Mouse (Mus musculus) layer of hippocampus, adult 6 months (tissue): ENCODE measurements around the gene Tmem106b. TPM values are rescaled to one million over a fixed set of nuclear protein-coding genes. Genes with fewer than 3 reads are reported as not detected.

Source experiments
- long read RNA-seq, 2 experiments: library from polyadenylated mRNA; unstranded; transcript quantifications; one replicate each; pipeline ENCODE4 v2.0.0; 2019 to 2020
- polyA plus RNA-seq: library from polyadenylated mRNA; unstranded; fragments of <200 nt; fragmentation: Nextera tagmentation; gene quantifications from 2 replicates; pipeline ENCODE4 v1.2.3, GENCODE M21; 2021

Gene Tmem106b
- 52.2 and 61.8 TPM in 2 replicates for polyA plus RNA-seq
- long read RNA-seq, experiment 1, full-length matches to known transcripts: 37 of 82 reads
- long read RNA-seq, experiment 1, partial matches to known transcripts: 0 of 82 reads
- long read RNA-seq, experiment 1, other reads (novel, unspliced or antisense): 45 of 82 reads
- long read RNA-seq, experiment 2, full-length matches to known transcripts: 130 of 172 reads
- long read RNA-seq, experiment 2, partial matches to known transcripts: 7 of 172 reads
- long read RNA-seq, experiment 2, other reads (novel, unspliced or antisense): 35 of 172 reads

DNA sequence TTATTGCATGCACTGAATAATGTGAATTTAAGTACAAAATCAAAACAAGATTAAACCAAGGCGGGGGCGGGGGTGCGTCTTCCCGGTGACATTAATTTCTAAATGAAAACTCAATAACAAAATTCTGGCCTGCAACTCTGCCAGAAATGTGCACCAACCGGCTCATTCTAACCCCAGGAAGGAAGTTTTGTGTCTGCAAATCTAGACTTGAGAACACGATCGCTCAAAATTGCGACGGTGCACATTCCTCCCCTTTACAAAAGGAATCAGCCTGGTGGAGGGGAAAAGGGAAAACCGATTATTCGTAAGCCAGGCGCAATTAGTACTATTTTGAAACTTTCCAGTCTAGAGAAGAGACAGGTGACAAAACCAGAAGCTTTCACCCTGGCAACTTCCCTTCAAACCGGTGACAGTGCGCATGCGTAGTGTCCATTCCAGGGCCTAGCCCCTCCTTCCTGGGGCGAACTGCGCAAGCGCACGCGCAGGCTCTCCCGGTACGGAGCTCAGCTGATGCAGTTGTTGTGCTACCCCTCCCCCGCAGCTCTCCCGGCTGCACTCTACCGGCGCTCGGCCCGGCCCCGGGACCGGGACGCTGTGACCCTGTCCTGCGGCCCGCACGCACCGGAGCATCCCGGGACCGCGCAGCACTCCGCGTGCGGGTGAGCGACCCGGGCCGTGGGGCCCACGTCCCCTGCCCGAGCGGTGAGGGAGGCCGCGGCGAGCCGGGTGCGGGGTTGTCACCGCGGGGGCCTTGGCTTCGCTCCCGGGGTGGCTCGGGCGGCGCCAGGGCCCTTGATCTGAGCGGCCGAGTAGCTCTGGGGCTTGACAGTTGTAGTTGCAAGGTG, at the start of gene Tmem106b:
Tmem106b (plus strand) TSS at position 458 of the 845 bp plus-strand sequence.

Other genes starting within 250 kb of the Tmem106b start
- gene Vwde, start 155.2 kb downstream of the Tmem106b start, polyA plus RNA-seq: not detected in 2 replicates